Mouse (Mus musculus) embryonic facial prominence, embryonic 10.5 days (tissue): ENCODE measurements around the gene Cntrl. TPM values are rescaled to one million over a fixed set of nuclear protein-coding genes. Genes with fewer than 3 reads are reported as not detected.
A peak's percentile ranks its signal among the peaks of the same experiment; 100 is the strongest.

ENCODE experiments used
- DNase-seq: peaks from one replicate; pipeline ENCODE4 v3.0.0-alpha.2; 2017; ENCODE audit warnings: low spot score
- H3K27ac ChIP-seq: fragments of 300-500 bp; sonication (generic); replicated peaks from 2 replicates; pipeline ENCODE4 v1.5.1; 2016; ENCODE audit warnings: mild to moderate bottlenecking
- H3K27me3 ChIP-seq: fragments of 300-500 bp; sonication (generic); replicated peaks from 2 replicates; pipeline ENCODE4 v1.6.1; 2016; ENCODE audit warnings: low read depth, mild to moderate bottlenecking; ENCODE audit not compliant: poor library complexity, severe bottlenecking
- H3K36me3 ChIP-seq: fragments of 300-500 bp; sonication (generic); replicated peaks from 2 replicates; pipeline ENCODE4 v1.6.1; 2016; ENCODE audit warnings: mild to moderate bottlenecking, moderate library complexity
- H3K4me1 ChIP-seq: fragments of 300-500 bp; sonication (generic); 2 replicates; pipeline ENCODE4 v1.6.1; 2016
- H3K4me3 ChIP-seq: fragments of 300-500 bp; sonication (generic); 2 replicates; pipeline ENCODE4 v1.5.1; 2016; ENCODE audit warnings: mild to moderate bottlenecking, moderate library complexity
- H3K9me3 ChIP-seq: fragments of 300-500 bp; sonication (generic); 2 replicates; pipeline ENCODE4 v1.6.1; 2016; ENCODE audit warnings: mild to moderate bottlenecking
- WGBS: fragments of 180-500 bp; shearing (Covaris S2); methylation state at CpG from one replicate; pipeline ENCODE4 v1.1.7; 2016; 5-methylcytosine and 5-hydroxymethylcytosine counted together
- polyA plus RNA-seq: library from polyadenylated mRNA; unstranded; fragments of >200 nt; fragmentation: Nextera tagmentation; extraction: Ambion mirVana; gene quantifications from 2 replicates; pipeline ENCODE4 v1.2.1, GENCODE M21; 2016

Cntrl gene
- polyA plus RNA-seq, 1 experiment from 2014 or later = 30.4 TPM

- peaks cover 3% of the 10 kb centered on the region; the same call in 1 of the 2 replicates for H3K4me1 ChIP-seq
- DNase-seq = no peak
- H3K27ac ChIP-seq = no peak overlapping the region
- H3K9me3 ChIP-seq = no peaks in the 10 kb centered on the region
- no peaks in the 10 kb centered on the region for H3K27me3 ChIP-seq
- H3K36me3 ChIP-seq = no peaks in the 10 kb centered on the region
- 86% methylated on average over 6 of the region's 6 CpGs for WGBS
- no peak overlapping the region for H3K4me3 ChIP-seq
Measured at GRCm38 (mm10) chr2:35100529-35100928, 8.8 kb upstream of the Cntrl start.

GRCm38 (mm10) chr2:35101443-35101842 lies 7.8 kb upstream of the Cntrl start, which contains the start of gene AI182371:
AI182371 (minus strand) TSS chr2:35101543.
- Histone ChIP-seq H3K27ac (no peak within 1 kb of the TSS), H3K4me3 (no peak within 1 kb of the TSS), H3K9me3 (no peaks in the 10 kb centered on the region), H3K4me1 (peaks cover 3% of the 10 kb centered on the region; the same call in 1 of the 2 replicates), H3K27me3 (no peaks in the 10 kb centered on the region), H3K36me3 (no peaks in the 10 kb centered on the region)
- 92% methylated on average over 3 of the region's 3 CpGs for WGBS
- DNase-seq = no peak

GRCm38 (mm10) chr2:35102777-35103176 lies 6.5 kb upstream of the Cntrl start:
- Histone ChIP-seq H3K4me3 (no peak overlapping the region), H3K27ac (no peak overlapping the region), H3K36me3 (no peaks in the 10 kb centered on the region), H3K27me3 (no peaks in the 10 kb centered on the region), H3K4me1 (peaks cover 3% of the 10 kb centered on the region; the same call in 1 of the 2 replicates), H3K9me3 (no peaks in the 10 kb centered on the region)
- DNase-seq = no peak

- no peak overlapping the region for H3K4me3 ChIP-seq
- WGBS = 78% methylated on average over 5 of the region's 5 CpGs
- peaks cover 3% of the 10 kb centered on the region; the same call in 1 of the 2 replicates for H3K4me1 ChIP-seq
- H3K36me3 ChIP-seq = no peaks in the 10 kb centered on the region
- DNase-seq = no peak
- no peaks in the 10 kb centered on the region for H3K9me3 ChIP-seq
- no peak overlapping the region for H3K27ac ChIP-seq
- no peaks in the 10 kb centered on the region for H3K27me3 ChIP-seq
Measured at GRCm38 (mm10) chr2:35103558-35103957, 5.7 kb upstream of the Cntrl start.

GRCm38 (mm10) chr2:35104843-35105242 lies 4.4 kb upstream of the Cntrl start:
- Histone ChIP-seq H3K4me3 (no peak overlapping the region), H3K4me1 (peaks cover 7% of the 10 kb centered on the region), H3K27ac (no peak overlapping the region), H3K27me3 (no peaks in the 10 kb centered on the region), H3K36me3 (no peaks in the 10 kb centered on the region), H3K9me3 (no peaks in the 10 kb centered on the region)
- no peak for DNase-seq
- WGBS = 61% methylated on average over 3 of the region's 3 CpGs

GRCm38 (mm10) chr2:35107984-35108635 lies 1.2 kb upstream of the Cntrl start:
- peak; percentile 10 for DNase-seq
- WGBS = 54% methylated on average over 5 of the region's 5 CpGs
- Histone ChIP-seq H3K4me1 (peaks cover 11% of the 10 kb centered on the region), H3K4me3 (no peak overlapping the region; the same call in 1 of the 2 replicates), H3K9me3 (no peaks in the 10 kb centered on the region), H3K27me3 (no peaks in the 10 kb centered on the region), H3K27ac (no peak overlapping the region), H3K36me3 (no peaks in the 10 kb centered on the region)

- Histone ChIP-seq H3K9me3 (no peaks in the 10 kb centered on the region), H3K27ac (peak overlapping the region; percentile 95), H3K27me3 (no peaks in the 10 kb centered on the region), H3K4me1 (peaks cover 11% of the 10 kb centered on the region), H3K36me3 (peaks cover 5% of the 10 kb centered on the region), H3K4me3 (peak overlapping the region; percentile 95)
- DNase-seq = peak; percentile 58
- 37% methylated on average over 3 of the region's 3 CpGs for WGBS
Measured at GRCm38 (mm10) chr2:35108712-35109111, 580 bp upstream of the Cntrl start.

GRCm38 (mm10) chr2:35109924-35110304 lies 622 bp downstream of the Cntrl start:
- peaks cover 5% of the 10 kb centered on the region for H3K36me3 ChIP-seq
- H3K9me3 ChIP-seq = no peaks in the 10 kb centered on the region
- H3K4me3 ChIP-seq = peak overlapping the region; percentile 95
- 2% methylated on average over 13 of the region's 13 CpGs for WGBS
- no peaks in the 10 kb centered on the region for H3K27me3 ChIP-seq
- H3K4me1 ChIP-seq = peaks cover 9% of the 10 kb centered on the region
- DNase-seq = no peak
- peak overlapping the region; percentile 95 for H3K27ac ChIP-seq

GRCm38 (mm10) chr2:35110521-35110920 lies 1.2 kb downstream of the Cntrl start:
- no peaks in the 10 kb centered on the region for H3K27me3 ChIP-seq
- H3K9me3 ChIP-seq = no peaks in the 10 kb centered on the region
- H3K4me1 ChIP-seq = peaks cover 9% of the 10 kb centered on the region
- DNase-seq = no peak
- peaks cover 11% of the 10 kb centered on the region for H3K36me3 ChIP-seq
- WGBS = 88% methylated on average over 2 of the region's 2 CpGs
- H3K27ac ChIP-seq = no peak overlapping the region
- H3K4me3 ChIP-seq = peak overlapping the region; percentile 95

- no peak for DNase-seq
- Histone ChIP-seq H3K9me3 (no peaks in the 10 kb centered on the region), H3K4me3 (no peak overlapping the region), H3K4me1 (no peaks in the 10 kb centered on the region), H3K27ac (no peak overlapping the region), H3K36me3 (peaks cover 35% of the 10 kb centered on the region), H3K27me3 (no peaks in the 10 kb centered on the region)
- 79% methylated on average over 7 of the region's 7 CpGs for WGBS
Measured at GRCm38 (mm10) chr2:35124716-35125115, 15.4 kb downstream of the Cntrl start.

GRCm38 (mm10) chr2:35131491-35131890 lies 22.2 kb downstream of the Cntrl start:
- Histone ChIP-seq H3K4me1 (peaks cover 11% of the 10 kb centered on the region), H3K4me3 (peak overlapping the region; percentile 64), H3K9me3 (no peaks in the 10 kb centered on the region), H3K27me3 (no peaks in the 10 kb centered on the region), H3K36me3 (peaks cover 40% of the 10 kb centered on the region), H3K27ac (peak overlapping the region; percentile 88)
- DNase-seq = no peak

GRCm38 (mm10) chr2:35131991-35132661 lies 22.8 kb downstream of the Cntrl start:
- WGBS = under 1% methylated on average over 21 of the region's 21 CpGs

GRCm38 (mm10) chr2:35132662-35133055 lies 23.4 kb downstream of the Cntrl start:
- DNase-seq = peak; percentile 19
- WGBS = 10% methylated on average over 5 of the region's 5 CpGs
- peak overlapping the region; percentile 88 for H3K27ac ChIP-seq
- peak overlapping the region; percentile 64 for H3K4me3 ChIP-seq
- no peaks in the 10 kb centered on the region for H3K27me3 ChIP-seq
- H3K9me3 ChIP-seq = no peaks in the 10 kb centered on the region
- H3K36me3 ChIP-seq = peaks cover 48% of the 10 kb centered on the region
- peaks cover 11% of the 10 kb centered on the region for H3K4me1 ChIP-seq

More at GRCm38 (mm10) chr2:35131991-35132661, 22.8 kb downstream of the Cntrl start:
- peaks cover 11% of the 10 kb centered on the region for H3K4me1 ChIP-seq
- peaks cover 46% of the 10 kb centered on the region for H3K36me3 ChIP-seq
- peak overlapping the region; percentile 88 for H3K27ac ChIP-seq
- no peaks in the 10 kb centered on the region for H3K27me3 ChIP-seq
- peak; percentile 93 for DNase-seq
- H3K9me3 ChIP-seq = no peaks in the 10 kb centered on the region
- peak overlapping the region; percentile 64 for H3K4me3 ChIP-seq
